Mouse (Mus musculus) frontal cortex, adult (tissue): ENCODE measurements around the gene Osbpl11.
"Not testable (repeated sequence)": the region's sequence is repeated elsewhere in the genome, so short reads cannot be mapped to it uniquely, and the experiment has no call there.

ENCODE experiments used
- ATAC-seq: cut with Nextera tagmentation; 2 replicates; pipeline ENCODE4 v1.9.2; 2017; ENCODE audit warnings: mild to moderate bottlenecking, moderate library complexity, mixed read lengths; ENCODE audit not compliant: low TSS enrichment

The Osbpl11 gene

DNA sequence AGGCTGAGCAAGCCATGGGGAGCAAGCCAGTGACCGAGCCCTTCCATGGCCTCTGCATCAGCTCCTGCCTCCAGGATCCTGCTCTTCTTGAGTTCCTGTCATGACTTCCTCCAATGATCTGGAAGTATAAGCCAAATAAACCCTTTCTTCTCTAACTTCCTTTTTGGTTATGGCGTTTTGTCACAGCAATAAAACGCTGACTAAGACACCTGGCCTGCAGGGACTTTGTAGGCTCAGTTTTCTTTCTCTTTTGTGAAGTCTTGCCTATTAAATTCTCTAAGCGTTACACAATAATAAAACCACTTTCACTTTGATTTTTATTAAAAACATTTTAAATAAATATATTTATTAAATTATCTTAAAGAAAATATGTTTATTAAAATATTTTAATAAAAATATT is 7.1 kb upstream of the Osbpl11 start:
- ATAC-seq = no peak

DNA sequence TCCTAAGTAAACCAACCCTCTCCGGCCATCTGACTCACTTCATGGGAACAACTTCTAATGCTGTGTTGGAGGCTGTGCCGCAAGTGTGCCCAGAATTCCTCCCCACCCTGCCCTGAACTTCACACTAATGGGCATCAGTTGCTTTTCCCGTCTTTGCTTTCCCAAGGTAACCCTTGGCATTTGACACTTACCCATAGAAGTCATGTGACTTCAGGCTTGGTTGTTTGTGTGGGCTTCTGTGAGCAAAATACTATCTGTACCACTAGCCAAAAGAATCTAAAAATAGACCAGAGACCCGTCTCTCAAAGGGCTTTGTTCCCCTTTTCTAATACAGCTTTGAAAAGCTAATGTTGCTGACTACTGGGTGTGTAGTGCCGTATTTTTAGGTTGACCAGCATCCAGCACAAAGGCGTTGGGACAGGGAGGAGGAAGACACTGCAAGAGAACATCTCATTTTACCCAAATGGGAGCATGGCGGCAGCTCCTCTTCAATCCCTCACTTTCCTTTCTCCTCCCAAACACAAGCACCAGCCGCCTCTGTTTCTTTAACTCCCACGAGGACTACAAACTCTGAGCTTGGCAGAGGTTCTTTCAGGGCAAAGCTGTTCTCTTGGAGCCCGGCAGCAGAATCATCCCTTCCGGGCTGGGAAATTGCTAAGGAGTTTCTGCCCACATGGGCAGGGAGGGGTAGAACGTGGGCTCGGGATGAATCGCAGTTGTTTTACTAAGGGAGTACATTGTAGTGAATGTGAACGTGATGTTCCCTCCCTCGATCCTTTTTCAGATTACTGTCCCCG is 6.4 kb upstream of the Osbpl11 start:
- ATAC-seq = peak; percentile 89

DNA sequence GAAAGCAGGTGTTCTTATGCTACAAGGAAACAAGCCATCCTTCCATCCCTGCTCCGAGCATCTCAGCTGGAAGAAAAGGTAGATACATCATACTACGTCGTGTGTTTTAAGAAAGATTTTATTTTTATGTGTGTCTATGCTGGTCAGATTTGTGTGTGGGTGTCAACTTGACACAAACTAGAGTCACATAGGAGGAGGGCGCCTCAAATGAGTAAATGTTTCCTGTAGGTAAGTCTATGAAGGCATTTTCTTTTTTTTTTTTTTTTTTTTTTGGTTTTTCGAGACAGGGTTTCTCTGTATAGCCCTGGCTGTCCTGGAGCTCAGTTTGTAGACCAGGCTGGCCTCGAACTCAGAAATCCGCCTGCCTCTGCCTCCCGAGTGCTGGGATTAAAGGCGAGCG is 5.6 kb upstream of the Osbpl11 start:
- not testable (repeated sequence) for ATAC-seq

DNA sequence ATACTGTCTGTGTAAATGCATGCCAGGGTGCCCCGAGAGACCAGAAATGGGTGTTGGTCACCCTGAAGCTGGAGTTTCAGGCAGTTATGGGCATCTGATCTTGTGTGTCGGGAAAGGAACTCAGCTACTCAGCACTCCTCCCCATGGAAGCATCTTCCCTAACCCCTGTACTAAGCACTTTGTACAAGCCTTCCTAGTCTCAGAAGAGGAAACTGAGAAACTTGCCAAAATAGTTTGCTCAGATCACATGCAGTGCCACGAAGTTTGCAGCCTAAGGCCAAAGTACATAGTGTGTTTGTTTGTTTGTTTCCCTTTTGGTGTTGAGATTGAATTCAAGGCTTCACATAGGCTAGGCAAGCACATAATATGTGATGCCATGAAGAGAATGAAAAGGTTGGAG is 5.0 kb upstream of the Osbpl11 start:
- no peak for ATAC-seq

DNA sequence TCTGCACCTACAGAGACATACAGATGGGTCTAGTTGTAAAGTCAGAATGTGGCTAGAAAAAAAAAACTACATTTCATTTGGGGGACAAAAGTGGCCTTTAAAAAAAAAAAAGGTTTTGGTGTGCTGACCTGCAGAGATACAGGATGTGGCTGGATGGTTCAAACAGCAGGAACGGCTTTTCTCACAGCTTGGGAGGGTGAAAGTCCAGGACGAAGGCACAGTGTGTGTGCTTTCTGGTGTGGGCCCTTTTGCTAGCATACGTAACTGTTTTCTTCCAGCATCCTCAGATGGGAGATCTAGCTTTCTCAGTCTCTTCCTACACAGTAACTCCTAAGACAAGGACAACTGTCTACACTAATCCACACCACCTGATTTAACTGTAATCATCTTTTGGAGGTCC is 4.1 kb upstream of the Osbpl11 start:
- ATAC-seq = no peak

DNA sequence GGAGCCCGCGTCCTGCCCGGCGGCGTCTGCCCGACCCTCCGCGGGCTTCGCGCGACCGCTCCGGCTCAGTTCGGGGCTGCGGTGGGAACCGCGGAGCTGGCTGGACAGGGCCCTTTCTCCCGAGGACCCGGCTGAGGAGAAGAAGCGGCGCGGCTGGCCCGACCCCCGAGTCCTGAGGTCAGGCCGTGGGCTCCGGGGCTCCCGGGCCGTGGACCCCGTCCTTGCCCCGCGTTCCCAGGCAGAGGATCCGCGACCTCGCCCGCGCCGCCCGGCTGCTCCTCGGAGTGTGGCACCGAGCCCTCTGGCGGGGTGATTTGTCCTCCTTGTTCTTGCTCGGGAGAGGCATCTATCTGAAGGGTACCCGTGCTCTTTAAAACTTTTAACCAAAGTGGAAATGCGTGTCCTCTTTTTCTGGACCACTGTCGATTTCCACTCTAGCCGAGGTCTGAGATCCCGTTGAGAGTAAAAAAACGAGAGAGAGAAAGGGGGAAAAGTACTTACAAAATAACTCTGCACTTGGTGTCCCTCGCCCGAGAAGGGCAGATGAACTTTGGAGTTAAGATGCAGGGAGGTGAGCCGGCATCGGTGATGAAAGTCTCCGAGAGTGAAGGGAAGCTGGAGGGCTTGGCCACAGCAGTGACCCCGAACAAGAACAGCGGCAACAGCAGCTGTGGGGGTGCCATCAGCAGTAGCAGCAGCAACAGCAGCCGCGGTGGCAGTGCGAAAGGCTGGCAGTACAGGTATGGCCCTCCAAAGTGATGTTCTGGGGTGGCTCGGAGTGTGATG is 583 bp downstream of the Osbpl11 start:
- ATAC-seq = peak; percentile 27; the same call in 1 of the 2 replicates

DNA sequence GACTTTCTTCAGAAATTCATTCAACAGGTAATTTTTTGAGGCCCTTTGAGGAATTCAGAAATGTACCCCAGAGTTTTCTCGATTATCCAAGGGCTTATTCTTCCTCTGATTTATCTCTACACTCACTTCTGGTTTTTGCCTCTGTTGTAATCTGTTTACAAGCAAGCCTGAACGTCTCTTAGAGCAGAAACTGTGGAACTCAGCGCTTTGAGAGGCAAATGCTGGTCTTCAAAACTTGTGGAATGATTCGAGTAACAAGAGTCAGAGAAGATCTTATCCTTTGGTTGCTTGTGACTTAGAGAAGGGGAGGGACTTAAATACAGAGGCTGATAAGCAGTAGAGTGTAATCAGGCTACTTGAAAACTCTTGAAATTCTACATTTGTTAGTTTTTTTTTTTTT is 1.3 kb downstream of the Osbpl11 start:
- ATAC-seq = no peak

DNA sequence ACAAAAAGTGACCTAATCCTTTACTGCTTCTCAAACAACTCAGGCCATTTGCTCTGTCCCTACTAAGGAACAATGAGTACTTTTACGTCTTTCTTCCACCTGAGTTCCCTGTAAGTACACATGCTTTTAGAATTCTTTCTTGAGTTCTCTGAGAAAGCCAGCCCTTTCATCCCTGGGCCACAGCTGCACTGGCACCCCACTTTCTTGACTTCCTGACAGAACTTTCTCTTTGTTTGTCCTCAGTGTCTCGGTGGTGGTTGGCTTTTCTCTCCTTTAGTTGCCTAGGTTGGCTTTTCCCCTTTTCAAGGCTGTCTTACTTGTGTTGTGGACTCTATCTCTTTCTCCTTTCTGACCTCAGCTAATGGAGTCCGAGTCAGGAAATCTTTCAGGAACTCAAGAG is 3.2 kb downstream of the Osbpl11 start:
- no peak for ATAC-seq

DNA sequence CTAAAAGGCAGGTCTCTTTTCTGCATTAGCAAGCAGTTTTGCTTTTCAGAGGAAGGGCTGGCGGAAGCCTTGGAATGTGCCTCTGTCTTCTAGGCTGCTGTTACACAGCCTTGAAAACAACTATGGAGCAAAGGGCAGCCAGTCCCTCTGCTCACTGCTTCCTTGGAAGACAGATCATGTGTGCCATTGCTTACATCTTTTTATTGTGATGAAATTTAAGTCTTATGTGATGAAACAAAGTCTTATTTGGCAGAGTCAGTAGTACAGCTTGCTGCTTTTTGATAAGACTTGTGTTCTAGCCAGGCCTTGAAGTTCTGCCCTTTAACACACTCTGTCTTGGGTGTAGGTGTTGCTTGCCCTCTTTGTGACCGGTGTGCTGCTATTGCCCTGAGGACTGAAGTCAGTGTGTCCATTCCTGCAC is 6.8 kb downstream of the Osbpl11 start:
- ATAC-seq = no peak

DNA sequence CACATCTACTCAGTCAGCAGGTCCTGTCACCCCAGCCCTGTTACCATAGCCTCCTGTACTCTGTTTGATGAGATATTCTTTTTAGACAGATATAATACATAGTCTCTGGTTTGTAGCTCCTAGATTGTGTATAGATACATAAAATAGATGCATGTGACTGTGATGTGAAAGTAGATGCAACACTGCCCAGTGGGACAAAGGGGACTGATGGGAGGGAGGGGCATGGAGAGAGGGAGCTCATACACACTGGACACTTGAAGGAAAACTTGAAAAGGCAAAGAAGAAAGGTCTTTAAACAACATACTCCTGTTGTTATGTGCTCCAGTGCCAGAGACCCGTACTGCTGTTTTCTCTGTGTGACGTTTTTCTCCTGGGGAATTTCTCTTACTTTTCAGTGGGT is 7.4 kb downstream of the Osbpl11 start:
- no peak for ATAC-seq

DNA sequence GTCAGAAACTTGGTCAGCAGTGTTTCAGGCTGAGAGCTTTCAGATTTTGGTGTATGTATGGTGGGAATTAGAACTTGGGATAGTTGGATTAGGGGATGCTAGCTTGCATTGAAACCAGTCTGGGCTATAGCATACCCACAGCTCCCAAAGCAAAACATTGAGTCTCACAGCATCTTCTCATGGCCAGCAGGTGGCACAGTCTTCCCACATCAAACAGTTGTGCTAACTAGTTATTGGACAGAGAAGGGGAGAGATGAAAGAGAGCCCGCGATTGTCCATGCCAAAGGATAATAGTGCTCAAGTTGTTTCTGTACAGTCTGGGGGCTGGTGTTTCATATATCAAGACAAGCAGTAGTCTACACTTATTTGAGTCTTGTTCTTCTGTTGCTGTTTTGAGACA is 8.8 kb downstream of the Osbpl11 start:
- ATAC-seq = peak; percentile 89

DNA sequence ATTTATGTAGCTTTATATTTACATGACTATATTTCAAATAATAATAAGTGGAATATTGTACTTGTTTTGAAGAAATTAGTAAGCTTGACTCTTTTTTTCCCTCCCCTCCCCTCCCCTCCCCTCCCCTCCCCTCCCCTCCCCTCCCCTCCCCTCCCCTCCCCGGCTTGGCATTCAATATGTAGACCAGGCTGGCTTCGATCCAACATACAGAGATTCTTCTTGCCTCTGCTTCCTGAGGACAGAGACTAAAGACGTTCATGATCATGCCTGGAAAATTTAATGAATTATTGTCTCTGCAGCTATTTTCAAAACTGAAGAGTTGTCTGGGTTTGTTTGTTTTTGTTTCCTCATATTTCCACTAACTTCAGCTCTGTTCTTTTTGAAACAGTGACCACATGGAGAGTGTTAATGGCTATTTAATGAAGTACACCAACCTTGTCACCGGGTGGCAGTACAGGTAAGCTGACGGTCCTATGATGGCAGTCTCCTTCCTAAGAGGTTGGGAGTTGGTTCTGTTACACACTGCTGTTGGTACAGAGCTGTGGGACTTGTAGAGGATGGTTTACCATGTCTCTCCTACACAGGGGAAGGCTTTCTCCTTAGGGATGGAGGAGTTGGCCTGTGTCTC is 10.9 kb downstream of the Osbpl11 start:
- peak; percentile 56 for ATAC-seq

DNA sequence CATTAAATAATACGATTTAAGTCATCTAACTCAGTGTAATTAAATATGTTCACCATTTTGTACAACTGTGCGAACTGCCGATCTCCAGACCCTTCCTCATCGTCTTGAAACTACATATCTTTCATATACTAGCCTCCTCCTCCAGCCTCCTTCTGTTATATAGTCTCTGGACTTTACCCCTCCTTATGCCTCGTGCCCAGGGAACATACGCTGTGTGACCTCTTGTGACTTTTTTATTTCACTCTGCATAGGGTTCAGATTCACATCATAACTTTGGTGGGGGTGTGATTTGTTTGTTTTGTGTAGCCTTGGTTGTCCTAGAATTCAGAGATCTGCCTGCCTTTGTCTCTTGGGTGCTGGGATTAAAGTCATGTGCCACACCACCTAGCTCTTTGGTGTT is 11.7 kb downstream of the Osbpl11 start:
- no peak for ATAC-seq

DNA sequence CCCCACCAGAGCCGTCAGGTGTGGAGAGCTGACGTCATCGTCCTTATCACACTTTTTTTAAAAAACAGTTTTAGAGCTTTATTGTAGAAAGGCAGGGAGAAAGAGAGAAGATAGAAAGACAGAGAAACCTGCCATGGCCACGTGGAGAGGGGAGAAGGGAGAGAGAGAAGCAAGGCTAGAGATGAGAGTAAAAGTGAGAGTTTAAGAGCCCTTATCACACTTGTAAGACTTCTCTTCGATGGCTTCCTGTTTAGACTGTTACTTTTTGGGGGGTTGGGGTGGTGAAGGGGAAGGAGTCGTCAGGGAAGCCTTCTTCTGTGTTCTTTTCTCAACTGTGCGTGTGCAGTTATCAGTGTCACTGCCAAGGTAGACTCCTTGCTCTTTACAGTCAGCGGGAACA is 15.7 kb downstream of the Osbpl11 start:
- ATAC-seq = no peak

DNA sequence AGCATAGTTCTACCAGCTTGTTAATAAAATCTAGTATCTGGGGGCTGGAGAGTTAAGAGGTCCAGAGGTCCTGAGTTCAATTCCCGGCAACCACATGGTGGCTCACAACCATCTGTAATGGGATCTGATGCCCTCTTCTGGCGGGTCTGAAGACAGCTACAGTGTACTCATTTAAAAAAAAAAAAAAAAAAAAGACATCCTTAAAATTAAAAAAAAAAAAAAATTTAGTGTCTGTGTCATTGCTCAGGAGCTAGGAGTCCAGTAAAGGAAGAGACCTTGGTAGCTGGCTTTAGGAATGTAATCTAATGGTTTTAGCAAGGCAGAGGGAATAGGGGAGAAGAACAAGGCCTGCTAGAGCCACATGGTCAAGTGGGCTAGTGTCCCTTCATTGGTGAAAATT is 25.9 kb downstream of the Osbpl11 start:
- ATAC-seq = no peak

DNA sequence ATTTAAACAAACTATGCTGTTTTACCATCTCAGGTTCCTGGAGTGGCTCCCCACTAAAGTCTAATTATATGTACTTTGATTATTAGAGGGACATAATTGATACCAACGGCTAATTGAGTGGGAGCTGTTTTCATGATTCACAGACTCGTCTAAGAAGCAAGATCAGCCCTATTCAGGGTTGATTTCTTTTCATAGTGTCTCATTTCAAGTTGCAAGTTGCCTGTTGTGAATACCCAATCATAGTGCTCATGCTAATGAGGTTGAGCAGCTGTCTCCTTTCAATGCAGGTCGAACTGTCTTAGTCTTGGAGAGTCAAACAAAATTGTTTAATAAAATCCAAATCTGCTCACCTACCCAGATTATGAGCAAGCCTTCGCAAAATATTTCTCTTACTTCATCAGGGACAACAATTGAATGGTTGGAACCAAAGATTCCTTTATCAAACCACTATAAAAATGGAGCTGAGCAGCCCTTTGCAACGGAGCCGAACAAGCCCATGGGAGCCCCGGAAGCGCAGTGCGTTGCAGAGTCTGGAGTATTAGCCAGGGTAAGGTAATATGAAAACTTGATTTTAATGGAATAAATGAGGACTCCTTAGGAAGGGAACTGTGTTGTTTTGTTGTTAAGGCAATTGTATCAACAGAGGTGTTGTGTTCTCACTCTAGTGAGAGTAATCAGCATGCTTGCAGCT is 31.6 kb downstream of the Osbpl11 start:
- ATAC-seq = no peak

DNA sequence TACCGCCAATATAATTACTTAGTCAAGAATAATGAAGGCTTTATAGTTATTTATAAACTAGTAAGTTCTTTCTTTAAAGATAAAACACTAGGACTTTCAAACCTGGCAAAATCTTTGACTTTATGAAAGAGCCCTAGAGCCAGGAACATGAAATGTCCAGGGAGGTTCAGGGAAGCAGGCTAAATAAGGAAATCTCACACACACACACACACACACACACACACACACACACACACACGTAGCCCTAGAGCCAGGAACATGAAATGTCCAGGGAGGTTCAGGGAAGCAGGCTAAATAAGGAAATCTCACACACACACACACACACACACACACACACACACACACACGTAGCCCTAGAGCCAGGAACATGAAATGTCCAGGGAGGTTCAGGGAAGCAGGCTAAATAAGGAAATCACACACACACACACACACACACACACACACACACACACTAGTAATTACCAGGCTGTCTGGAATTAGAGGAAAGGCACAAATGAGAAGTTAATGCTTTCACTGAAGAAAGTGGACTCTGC is 32.7 kb downstream of the Osbpl11 start:
- ATAC-seq = not testable (repeated sequence)

DNA sequence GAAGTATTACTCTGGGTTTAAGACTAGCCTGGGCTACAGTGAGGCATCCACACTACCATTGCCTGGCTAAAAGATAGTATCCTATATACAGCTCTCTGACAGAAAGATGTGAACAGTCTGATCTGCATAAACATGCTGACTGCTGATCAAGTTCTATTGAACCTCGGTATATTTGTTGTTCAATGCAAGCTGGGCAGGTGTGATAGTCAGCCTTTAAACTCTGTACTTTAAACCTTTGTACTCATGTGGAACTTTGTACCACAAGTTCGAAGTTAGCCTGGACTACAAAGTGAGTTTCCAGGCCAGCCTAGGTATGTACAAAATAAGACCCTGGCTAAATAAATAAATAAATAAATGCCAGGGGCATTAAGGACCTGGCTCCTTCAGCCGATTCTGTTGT is 37.6 kb downstream of the Osbpl11 start:
- ATAC-seq = no peak

DNA sequence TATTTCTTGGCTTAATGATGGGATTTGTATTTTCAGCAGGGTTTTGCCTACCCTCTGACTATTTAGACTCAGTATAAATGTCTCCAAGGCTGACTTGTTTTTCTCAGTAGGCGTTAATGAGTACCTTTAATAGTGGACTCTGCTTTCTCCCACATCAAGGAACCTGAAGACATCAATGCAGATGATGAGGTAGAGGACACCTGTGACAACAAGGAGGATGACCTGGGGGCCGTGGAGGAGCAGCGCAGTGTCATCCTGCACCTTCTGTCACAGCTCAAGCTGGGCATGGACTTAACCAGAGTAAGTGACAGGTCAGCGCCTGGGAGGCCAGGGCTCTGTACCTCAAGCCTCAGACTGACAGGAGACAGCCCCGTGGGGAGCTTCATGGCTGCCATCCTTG is 39.5 kb downstream of the Osbpl11 start:
- no peak for ATAC-seq

DNA sequence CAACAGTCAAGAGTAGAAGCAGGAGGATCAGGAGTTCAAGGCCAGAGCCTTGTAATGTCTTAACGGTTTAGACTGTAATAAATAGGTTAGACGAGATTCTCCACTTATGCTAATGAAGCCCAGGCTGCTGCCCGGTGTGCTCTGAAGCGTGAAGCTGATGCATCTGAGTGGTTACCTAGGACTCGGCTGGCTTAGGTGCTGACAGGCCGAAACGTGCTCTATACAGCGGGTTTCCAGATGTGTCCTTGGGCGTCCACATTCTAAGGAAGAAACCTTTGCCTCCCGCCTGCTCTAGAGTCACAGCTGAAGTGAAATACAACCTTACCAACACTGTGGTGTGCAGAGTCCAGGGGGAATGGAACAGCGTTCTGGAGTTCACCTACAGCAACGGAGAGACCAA is 49.3 kb downstream of the Osbpl11 start:
- ATAC-seq = no peak

DNA sequence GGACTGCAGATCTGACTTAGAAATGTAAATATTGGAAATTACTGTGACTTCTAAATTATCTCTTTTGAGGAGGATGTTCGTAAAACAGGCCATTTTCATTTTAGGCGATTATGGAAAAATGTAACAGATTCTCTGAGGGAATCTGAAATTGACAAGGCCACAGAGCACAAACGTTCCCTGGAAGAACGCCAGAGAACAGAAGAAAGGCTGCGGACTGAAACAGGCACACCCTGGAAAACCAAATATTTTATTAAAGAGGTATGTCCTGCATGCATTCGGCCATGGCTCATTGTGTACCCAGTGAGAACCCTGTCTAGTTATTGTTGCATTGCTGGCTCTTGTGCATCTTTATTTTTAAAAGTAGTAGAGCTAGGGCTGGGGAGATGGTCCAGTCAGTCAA is 51.3 kb downstream of the Osbpl11 start:
- ATAC-seq = no peak

DNA sequence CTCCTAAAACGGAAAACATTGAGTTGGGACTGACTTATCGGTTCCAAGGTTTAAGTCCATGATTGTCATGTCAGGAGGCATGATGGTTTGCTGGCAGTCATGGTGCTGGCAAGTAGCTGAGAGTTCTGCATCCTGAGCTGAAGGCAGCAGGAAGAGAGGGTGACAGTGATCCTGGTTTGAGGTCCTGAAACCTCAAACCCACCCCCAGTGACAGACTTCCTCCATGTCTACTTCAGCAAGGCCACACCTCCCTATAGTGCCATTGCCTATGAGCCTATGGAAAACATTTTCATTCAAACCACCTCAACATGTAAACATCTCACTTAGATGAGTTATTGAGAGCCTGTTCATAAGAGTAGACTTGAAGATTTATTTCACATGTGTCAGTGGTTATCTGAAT is 54.4 kb downstream of the Osbpl11 start:
- no peak for ATAC-seq
